In genomic region chr2:52619406-52619974, GRCm38 (mm10) we compare ENCODE assay signal across 10 mouse cellular contexts. TPM values are rescaled to one million over a fixed set of nuclear protein-coding genes. Genes with fewer than 3 reads are reported as not detected.
DNase-seq lines count a peak whose midpoint lies in the region; ATAC-seq lines count a peak whose summit lies in the region.
"Had no signal": no experiment of that assay in that cellular context is flagged by ENCODE, and none has a peak within 500 bp of the region (broad histone marks: within the 10 kb centered on the region; RNA-seq: fewer than 3 reads in every experiment).

No protein-coding gene starts in this region.

- peaks cover 21% of the 10 kb centered on the region for H3K4me1 ChIP-seq in kidney, embryonic 16.5 days (ENCODE audit: insufficient read depth, low read length)
- H3K4me1 ChIP-seq in erythroblast, embryonic 14.5 days (ENCODE audit: control insufficient read depth), result no peaks in the 10 kb centered on the region
- 0 out of 2 replicates have a peak, but pooled peaks cover 11% of the 10 kb centered on the region for H3K4me1 ChIP-seq in intestine, embryonic 16.5 days (ENCODE audit: control insufficient read depth, insufficient read depth, low read length)
- peaks cover 7% of the 10 kb centered on the region; the same call in 1 of the 2 replicates for H3K4me1 ChIP-seq in neural tube, embryonic 13.5 days (replicated peaks)
- H3K4me1 ChIP-seq in midbrain, embryonic 15.5 days, result peaks cover 11% of the 10 kb centered on the region; the same call in 1 of the 2 replicates

- H3K36me3 ChIP-seq in kidney, embryonic 16.5 days (ENCODE audit: insufficient read depth, low read length), result no peaks in the 10 kb centered on the region
- H3K36me3 ChIP-seq in erythroblast, embryonic 14.5 days (ENCODE audit: control insufficient read depth), result no peaks in the 10 kb centered on the region
- H3K36me3 ChIP-seq in intestine, embryonic 16.5 days (ENCODE audit: control insufficient read depth, insufficient read depth, low read length), result no peaks in the 10 kb centered on the region
- no peaks in the 10 kb centered on the region for H3K36me3 ChIP-seq in neural tube, embryonic 13.5 days
- H3K36me3 ChIP-seq in midbrain, embryonic 15.5 days (replicated peaks), result no peaks in the 10 kb centered on the region

- H3K9ac ChIP-seq in kidney, embryonic 16.5 days (replicated peaks; ENCODE audit: low read length), result no peak overlapping the region
- H3K9ac ChIP-seq in intestine, embryonic 16.5 days (ENCODE audit: low read depth, low read length), result no peak overlapping the region
- no peak overlapping the region for H3K9ac ChIP-seq in neural tube, embryonic 13.5 days
- no peak overlapping the region for H3K9ac ChIP-seq in midbrain, embryonic 15.5 days

- 56% methylated on average over 17 of the region's 17 CpGs for WGBS in kidney, embryonic 16.5 days
- WGBS in intestine, embryonic 16.5 days, result 35% methylated on average over 17 of the region's 17 CpGs
- 73% methylated on average over 17 of the region's 17 CpGs for WGBS in neural tube, embryonic 13.5 days
- 69% methylated on average over 17 of the region's 17 CpGs for WGBS in midbrain, embryonic 15.5 days

- no peaks in the 10 kb centered on the region for H3K27me3 ChIP-seq in kidney, embryonic 16.5 days (ENCODE audit: insufficient read depth, low read length)
- no peaks in the 10 kb centered on the region for H3K27me3 ChIP-seq in erythroblast, embryonic 14.5 days (ENCODE audit: control insufficient read depth)
- no peaks in the 10 kb centered on the region for H3K27me3 ChIP-seq in intestine, embryonic 16.5 days (replicated peaks; ENCODE audit: control insufficient read depth, insufficient read depth, low read length)
- H3K27me3 ChIP-seq in neural tube, embryonic 13.5 days, result no peaks in the 10 kb centered on the region
- H3K27me3 ChIP-seq in midbrain, embryonic 15.5 days (replicated peaks), result no peaks in the 10 kb centered on the region

- H3K4me2 ChIP-seq in kidney, embryonic 16.5 days (replicated peaks; ENCODE audit: low read depth, low read length), result peak overlapping the region; percentile 45
- peak overlapping the region; percentile 69 for H3K4me2 ChIP-seq in intestine, embryonic 16.5 days (ENCODE audit: low read depth, low read length)
- peak overlapping the region; percentile 33 for H3K4me2 ChIP-seq in neural tube, embryonic 13.5 days
- H3K4me2 ChIP-seq in midbrain, embryonic 15.5 days, result no peak overlapping the region

- no peak overlapping the region for H3K27ac ChIP-seq in kidney, embryonic 16.5 days (ENCODE audit: low read length)
- no peak overlapping the region for H3K27ac ChIP-seq in intestine, embryonic 16.5 days (ENCODE audit: low read length)
- H3K27ac ChIP-seq in neural tube, embryonic 13.5 days (replicated peaks), result no peak overlapping the region
- H3K27ac ChIP-seq in midbrain, embryonic 15.5 days, result no peak overlapping the region

- no peak for DNase-seq in kidney, adult 18-20 months
- DNase-seq in cerebellum, postnatal 36 days, result no peak
- no peak for DNase-seq in T-cell, adult 2 months (ENCODE audit: low spot score)
- DNase-seq: adrenal gland, postnatal 10 days; cerebellum, postnatal 14 days had no signal

- no peak for ATAC-seq in kidney, embryonic 16.5 days (ENCODE audit: low FRiP score, low TSS enrichment)
- ATAC-seq in intestine, embryonic 16.5 days, result no peak
- ATAC-seq in neural tube, embryonic 13.5 days (ENCODE audit: low read depth), result no peak
- no peak for ATAC-seq in midbrain, embryonic 15.5 days (replicated peaks)

- no peaks in the 10 kb centered on the region for H3K9me3 ChIP-seq in kidney, embryonic 16.5 days (ENCODE audit: low read length)
- no peaks in the 10 kb centered on the region for H3K9me3 ChIP-seq in erythroblast, embryonic 14.5 days (ENCODE audit: control insufficient read depth, low read length)
- H3K9me3 ChIP-seq in intestine, embryonic 16.5 days (ENCODE audit: control insufficient read depth, low read length), result no peaks in the 10 kb centered on the region
- H3K9me3 ChIP-seq in neural tube, embryonic 13.5 days, result no peaks in the 10 kb centered on the region
- H3K9me3 ChIP-seq in midbrain, embryonic 15.5 days, result no peaks in the 10 kb centered on the region

- peak overlapping the region; percentile 32 for H3K4me3 ChIP-seq in kidney, embryonic 16.5 days (ENCODE audit: low read length)
- H3K4me3 ChIP-seq in erythroblast, embryonic 14.5 days (replicated peaks), result peak overlapping the region; percentile 27
- H3K4me3 ChIP-seq in intestine, embryonic 16.5 days (ENCODE audit: low read length), result peak overlapping the region; percentile 41
- H3K4me3 ChIP-seq in neural tube, embryonic 13.5 days, result no peak overlapping the region
- no peak overlapping the region for H3K4me3 ChIP-seq in midbrain, embryonic 15.5 days

RNA-seq across cellular contexts. Expression of gene Cacnb4, which starts 57.1 kb away (rescaled TPM):
- 2.0 and 3.1 TPM in 2 replicates for polyA plus RNA-seq in kidney, embryonic 16.5 days (2015; fragmentation: Nextera tagmentation; extraction: Ambion mirVana)
- polyA plus RNA-seq in erythroblast, embryonic 14.5 days (2012), result not detected in 2 replicates
- 0.39 and 0.54 TPM in 2 replicates for polyA plus RNA-seq in intestine, embryonic 16.5 days (2015; fragmentation: Nextera tagmentation; extraction: Ambion mirVana)
- 9.1 and 12.7 TPM in 2 replicates for polyA plus RNA-seq in neural tube, embryonic 13.5 days (2015; fragmentation: Nextera tagmentation; extraction: Ambion mirVana)
- polyA plus RNA-seq in midbrain, embryonic 15.5 days (2015; fragmentation: Nextera tagmentation; extraction: Ambion mirVana), result 12.1 and 13.7 TPM in 2 replicates

Comparison
In these comparisons a context has a peak if more than half of its experiments do, and no peak if none do; other contexts are left out.
1. H3K4me3 ChIP-seq: peak in kidney, embryonic 16.5 days (single experiment), erythroblast, embryonic 14.5 days (single experiment) and intestine, embryonic 16.5 days (single experiment); none in neural tube, embryonic 13.5 days (single experiment) and midbrain, embryonic 15.5 days (single experiment).